Mouse (Mus musculus) thymus, postnatal 25 days (tissue): ENCODE data around the gene Ap3b1.

Source experiments
- DNase-seq: peaks from one replicate; pipeline ENCODE4 v3.0.0; 2022

The Ap3b1 gene

GRCm38 (mm10) chr13:94375526-94376390 lies 17.0 kb downstream of the Ap3b1 start:
- DNase-seq: no peak

GRCm38 (mm10) chr13:94379006-94379405 lies 20.2 kb downstream of the Ap3b1 start:
- no peak for DNase-seq

GRCm38 (mm10) chr13:94381427-94381826 lies 22.7 kb downstream of the Ap3b1 start:
- DNase-seq: no peak

- no peak for DNase-seq
These were observed 23.3 kb downstream of the Ap3b1 start for GRCm38 (mm10) chr13:94381829-94382675.

GRCm38 (mm10) chr13:94384931-94385570 lies 26.3 kb downstream of the Ap3b1 start:
- no peak for DNase-seq

- no peak for DNase-seq
These were observed 29.8 kb downstream of the Ap3b1 start for GRCm38 (mm10) chr13:94388566-94388965.

GRCm38 (mm10) chr13:94389541-94389940 lies 30.8 kb downstream of the Ap3b1 start:
- no peak for DNase-seq

- no peak for DNase-seq
These were observed 33.5 kb downstream of the Ap3b1 start for GRCm38 (mm10) chr13:94392282-94392681.

- DNase-seq: no peak
These were observed 35.7 kb downstream of the Ap3b1 start for GRCm38 (mm10) chr13:94394486-94394885.

GRCm38 (mm10) chr13:94395763-94396162 lies 37.0 kb downstream of the Ap3b1 start:
- DNase-seq: no peak

GRCm38 (mm10) chr13:94396392-94396920 lies 37.7 kb downstream of the Ap3b1 start:
- no peak for DNase-seq

- DNase-seq: no peak
These were observed 40.0 kb downstream of the Ap3b1 start for GRCm38 (mm10) chr13:94398568-94399374.

GRCm38 (mm10) chr13:94400465-94400864 lies 41.7 kb downstream of the Ap3b1 start:
- no peak for DNase-seq

GRCm38 (mm10) chr13:94423600-94423999 lies 64.8 kb downstream of the Ap3b1 start:
- no peak for DNase-seq

- no peak for DNase-seq
These were observed 70.8 kb downstream of the Ap3b1 start for GRCm38 (mm10) chr13:94429567-94429966.

GRCm38 (mm10) chr13:94439386-94439785 lies 80.6 kb downstream of the Ap3b1 start:
- no peak for DNase-seq

GRCm38 (mm10) chr13:94441199-94441598 lies 82.4 kb downstream of the Ap3b1 start:
- no peak for DNase-seq

GRCm38 (mm10) chr13:94443411-94443810 lies 84.7 kb downstream of the Ap3b1 start:
- DNase-seq: no peak

GRCm38 (mm10) chr13:94445103-94445502 lies 86.3 kb downstream of the Ap3b1 start:
- no peak for DNase-seq

- no peak for DNase-seq
These were observed 88.2 kb downstream of the Ap3b1 start for GRCm38 (mm10) chr13:94447003-94447402.

- DNase-seq: no peak
These were observed 90.8 kb downstream of the Ap3b1 start for GRCm38 (mm10) chr13:94449593-94449992.

- DNase-seq: peak; percentile 18
These were observed 92.5 kb downstream of the Ap3b1 start for GRCm38 (mm10) chr13:94451229-94451628.
